22 mouse cellular contexts compared by ENCODE assay signal in the genomic region with DNA sequence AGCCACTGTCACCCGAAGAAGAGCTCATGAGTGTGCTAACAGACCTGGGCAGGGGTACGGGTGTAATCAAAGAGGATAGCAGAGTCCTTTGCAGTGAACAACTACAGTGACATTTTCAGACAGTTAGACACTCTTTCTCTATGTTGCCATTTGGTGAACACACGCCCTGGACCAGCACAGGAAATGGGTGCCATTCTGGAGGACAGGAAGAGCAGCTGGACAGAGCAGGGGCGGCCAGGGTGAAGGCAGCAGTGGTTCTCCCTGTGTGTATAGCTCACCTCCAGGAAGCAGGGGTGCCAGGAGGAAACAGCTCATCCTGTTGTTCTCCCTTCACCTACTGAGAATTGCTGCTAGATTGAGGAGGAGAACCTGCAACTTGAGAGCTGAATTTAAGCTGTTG.
"Had no signal": no experiment of that assay in that cellular context is flagged by ENCODE, and none has a peak within 500 bp of the region (broad histone marks: within the 10 kb centered on the region; RNA-seq: fewer than 3 reads in every experiment).

No protein-coding gene starts in this region.

- H3K4me3 ChIP-seq: kidney, embryonic 15.5 days; limb, embryonic 10.5 days; limb, embryonic 13.5 days; liver, embryonic 12.5 days; liver, embryonic 15.5 days; lung, embryonic 15.5 days; midbrain, embryonic 12.5 days; midbrain, embryonic 15.5 days; neural tube, embryonic 12.5 days; neural tube, embryonic 15.5 days had no signal

- H3K4me2 ChIP-seq: kidney, embryonic 15.5 days; limb, embryonic 13.5 days; liver, embryonic 12.5 days; liver, embryonic 15.5 days; lung, embryonic 15.5 days; midbrain, embryonic 12.5 days; midbrain, embryonic 15.5 days; neural tube, embryonic 12.5 days; neural tube, embryonic 15.5 days had no signal

- H3K36me3 ChIP-seq: kidney, embryonic 15.5 days; limb, embryonic 10.5 days; limb, embryonic 13.5 days; liver, embryonic 12.5 days; liver, embryonic 15.5 days; lung, embryonic 15.5 days; midbrain, embryonic 12.5 days; midbrain, embryonic 15.5 days; neural tube, embryonic 12.5 days; neural tube, embryonic 15.5 days had no signal

- H3K4me1 ChIP-seq: kidney, embryonic 15.5 days; liver, embryonic 15.5 days; midbrain, embryonic 15.5 days; neural tube, embryonic 12.5 days; neural tube, embryonic 15.5 days had no signal

- ATAC-seq: intestine, postnatal 0 days; liver, embryonic 12.5 days; midbrain, embryonic 15.5 days had no signal

- DNase-seq: kidney, adult 2 months; kidney, postnatal 14 days; layer of hippocampus, adult 9-11 months; liver; right cerebral cortex, adult 18-20 months; right cerebral cortex, postnatal 14 days; right cerebral cortex, postnatal 4 days; thymus, adult 2 months; thymus, postnatal 14 days; thymus, postnatal 4 days had no signal

- H3K9ac ChIP-seq: kidney, embryonic 15.5 days; limb, embryonic 13.5 days; liver, embryonic 12.5 days; liver, embryonic 15.5 days; lung, embryonic 15.5 days; midbrain, embryonic 12.5 days; midbrain, embryonic 15.5 days; neural tube, embryonic 12.5 days; neural tube, embryonic 15.5 days had no signal

- H3K27ac ChIP-seq: kidney, embryonic 15.5 days; limb, embryonic 10.5 days; limb, embryonic 13.5 days; liver, embryonic 12.5 days; liver, embryonic 15.5 days; lung, embryonic 15.5 days; midbrain, embryonic 12.5 days; midbrain, embryonic 15.5 days; neural tube, embryonic 12.5 days; neural tube, embryonic 15.5 days; stomach, postnatal 0 days had no signal

- H3K9me3 ChIP-seq: kidney, embryonic 15.5 days; limb, embryonic 10.5 days; limb, embryonic 13.5 days; liver, embryonic 12.5 days; liver, embryonic 15.5 days; lung, embryonic 15.5 days; midbrain, embryonic 12.5 days; midbrain, embryonic 15.5 days; neural tube, embryonic 12.5 days; neural tube, embryonic 15.5 days had no signal

- H3K27me3 ChIP-seq: kidney, embryonic 15.5 days; limb, embryonic 13.5 days; liver, embryonic 12.5 days; liver, embryonic 15.5 days; lung, embryonic 15.5 days; midbrain, embryonic 12.5 days; midbrain, embryonic 15.5 days; neural tube, embryonic 12.5 days; neural tube, embryonic 15.5 days had no signal
